Mouse (Mus musculus) CH12F3 (cell line): ENCODE data around the gene Cebpb.

Experiments
- in situ Hi-C: fragments of 300-500 bp; cut with MboI; formaldehyde crosslinking; loops from 2 replicates; pipeline ENCODE4 v1.14.3; 2020; ENCODE audit warnings: low sequenced_read_pairs

The Cebpb gene

DNA sequence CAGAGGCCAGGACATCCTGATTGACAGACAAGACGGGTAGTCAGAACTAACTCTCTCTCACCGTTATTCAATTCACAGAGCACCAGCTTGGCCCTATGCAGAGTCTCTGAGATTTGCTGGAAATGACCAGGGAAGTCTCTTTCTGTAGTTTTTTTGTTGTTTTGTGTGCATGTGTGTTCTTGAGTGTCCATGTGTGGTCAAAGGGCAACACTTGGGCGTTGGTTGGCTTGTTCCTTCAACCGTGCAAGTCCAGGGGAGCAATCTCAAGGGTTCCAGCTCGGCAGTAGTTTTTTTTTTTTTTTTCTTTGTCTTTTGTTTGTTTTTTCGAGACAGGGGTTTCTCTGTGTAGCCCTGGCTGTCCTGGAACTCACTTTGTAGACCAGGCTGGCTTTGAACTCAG lies 26.0 kb upstream of the Cebpb start:
- in situ Hi-C loops = no loop called here

GRCm38 (mm10) chr2:167665972-167666713 lies 22.6 kb upstream of the Cebpb start:
- in situ Hi-C loops = no loop called here

- in situ Hi-C loops = no loop called here
Measured at GRCm38 (mm10) chr2:167668426-167668825, 20.3 kb upstream of the Cebpb start.

- in situ Hi-C loops = no loop called here
Measured at GRCm38 (mm10) chr2:167669398-167669797, 19.3 kb upstream of the Cebpb start.

- in situ Hi-C loops = no loop called here
Measured at GRCm38 (mm10) chr2:167671101-167671633, 17.5 kb upstream of the Cebpb start.

DNA sequence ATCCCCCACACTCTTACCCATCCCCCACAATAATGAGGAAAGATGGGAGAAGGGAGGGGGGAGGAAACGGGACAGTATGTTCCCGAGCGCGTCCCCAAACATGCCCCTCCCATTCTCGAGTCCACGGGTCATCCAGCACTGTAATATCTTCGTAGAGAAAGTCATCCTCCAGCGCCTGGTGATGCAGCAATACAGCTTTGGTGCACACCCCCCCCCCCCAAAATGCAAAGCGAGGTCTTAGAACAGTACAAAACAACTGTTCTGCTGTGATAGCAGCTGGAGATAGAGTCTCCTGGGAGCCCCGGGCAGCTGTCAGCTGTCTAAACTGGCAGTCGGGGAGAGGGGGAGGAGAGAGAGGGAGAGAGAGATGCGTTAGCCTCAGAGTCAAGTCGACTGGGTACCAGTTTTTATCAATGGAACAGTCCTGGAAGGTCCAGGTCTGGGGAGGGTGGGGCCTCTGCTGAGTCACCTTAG lies 16.5 kb upstream of the Cebpb start:
- in situ Hi-C loops = no loop called here

- in situ Hi-C loops = loop anchor here (5.0 kb wide), 1 partner anchor 33 kb away; no protein-coding TSS in a partner anchor
Measured at GRCm38 (mm10) chr2:167675120-167675909, 13.4 kb upstream of the Cebpb start.

DNA sequence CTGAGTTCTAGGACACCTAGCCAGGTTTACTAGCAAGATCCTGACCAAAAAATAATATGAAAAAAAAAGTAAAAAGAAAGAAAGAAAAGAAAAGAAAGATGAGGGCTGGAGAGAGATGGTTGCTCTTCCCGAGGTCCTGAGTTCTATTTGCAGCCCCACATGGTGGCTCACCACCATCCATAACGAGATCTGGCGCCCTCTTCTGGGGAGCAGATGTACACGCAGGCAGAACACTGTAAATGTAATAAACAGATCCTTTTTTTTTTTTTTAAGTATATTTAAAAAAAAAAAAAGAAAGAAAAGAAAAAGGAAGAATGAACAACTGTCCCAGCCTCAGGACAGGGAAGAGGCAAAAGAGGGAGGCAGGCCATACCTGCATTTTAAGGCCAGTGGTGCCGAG lies 10.1 kb upstream of the Cebpb start:
- in situ Hi-C loops = loop anchor here (5.0 kb wide), 1 partner anchor 36 kb away; no protein-coding TSS in a partner anchor

DNA sequence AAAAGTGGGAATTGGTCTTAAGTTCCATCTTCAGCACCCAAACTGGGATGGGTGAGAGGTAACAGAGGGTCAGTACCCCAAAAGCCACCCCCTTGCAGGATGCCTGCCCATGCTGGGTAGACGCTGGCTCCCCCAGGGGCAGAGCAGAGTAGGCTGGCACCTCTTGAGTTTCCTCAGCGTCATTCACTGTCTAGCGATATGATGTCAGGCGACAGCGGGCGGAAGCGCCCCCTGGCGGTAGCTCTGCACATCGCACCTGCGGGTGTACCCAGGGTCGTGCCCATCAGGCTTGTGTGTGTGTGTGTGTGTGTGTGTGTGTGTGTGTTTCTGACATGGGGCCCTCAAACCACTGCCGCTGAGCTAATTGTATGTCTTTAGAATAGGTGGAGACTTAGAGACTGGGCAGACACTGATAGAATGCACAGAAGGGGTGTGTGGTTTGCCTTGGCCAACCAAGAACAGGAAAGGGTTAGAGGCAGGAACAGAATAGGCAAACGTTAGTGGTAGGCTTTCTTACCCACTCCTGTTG lies 8.7 kb upstream of the Cebpb start:
- in situ Hi-C loops = loop anchor here (5.0 kb wide), 1 partner anchor 38 kb away; no protein-coding TSS in a partner anchor

DNA sequence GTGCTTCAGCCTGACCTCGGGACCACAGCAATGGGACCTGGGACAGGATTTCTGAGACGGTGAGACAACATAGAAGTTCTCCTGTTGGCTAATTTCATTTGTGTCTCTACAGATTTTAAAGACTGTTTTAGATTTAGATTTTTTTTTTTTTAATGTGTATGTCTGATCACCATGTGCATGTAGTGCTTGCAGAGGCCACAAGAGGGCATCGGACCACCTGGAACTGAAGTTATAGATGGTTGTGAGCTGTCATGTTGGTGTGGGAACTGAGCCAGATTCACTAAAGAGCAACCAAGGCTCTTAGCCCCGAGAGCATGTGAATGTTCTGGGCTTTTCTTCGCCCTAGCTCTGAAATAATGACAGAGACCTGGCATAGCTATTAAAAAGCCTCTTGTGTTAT lies 8.1 kb upstream of the Cebpb start:
- in situ Hi-C loops = no loop called here

GRCm38 (mm10) chr2:167683721-167684120 lies 5.0 kb upstream of the Cebpb start:
- in situ Hi-C loops = no loop called here

DNA sequence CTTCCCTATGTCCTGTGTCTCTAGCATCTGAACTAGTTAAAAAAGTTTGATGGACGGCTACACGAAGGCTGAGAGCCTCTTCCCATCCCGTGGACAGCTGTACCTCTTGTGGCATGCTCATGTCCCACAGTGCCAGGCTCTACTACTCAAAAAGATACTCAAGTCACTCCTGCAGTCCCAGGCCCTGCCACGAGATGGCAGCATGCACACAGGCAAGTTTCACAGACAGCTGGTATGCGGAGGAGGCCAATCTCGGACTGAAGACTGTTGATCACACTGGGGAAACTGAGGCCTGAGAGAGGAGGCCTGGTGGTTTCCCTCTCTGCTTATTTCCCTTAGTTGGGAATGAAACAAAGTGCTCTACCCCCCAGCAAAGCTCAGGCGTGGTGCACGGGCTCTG lies 3.6 kb upstream of the Cebpb start:
- in situ Hi-C loops = loop anchor here (5.0 kb wide), 1 partner anchor 207 kb away; no protein-coding TSS in a partner anchor

DNA sequence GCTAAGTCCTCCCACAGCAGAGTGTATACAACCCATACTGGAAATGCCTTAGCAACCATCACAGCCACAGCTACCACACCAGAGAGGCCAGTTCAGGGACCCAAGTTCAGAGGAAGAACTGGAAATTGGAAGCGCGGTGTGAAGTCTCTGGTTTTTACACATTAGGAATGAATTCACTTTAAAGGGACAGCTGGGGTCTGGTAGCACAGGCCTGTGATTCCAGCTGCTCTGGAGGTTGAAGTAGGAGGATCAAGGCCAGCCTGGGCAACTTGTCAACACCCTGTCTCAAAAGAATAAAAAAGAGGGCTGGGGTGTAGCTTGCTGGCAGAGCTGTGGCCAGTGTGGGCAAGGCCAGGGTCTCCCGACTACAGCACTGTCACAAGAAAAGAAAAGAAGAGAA lies 2.9 kb upstream of the Cebpb start:
- in situ Hi-C loops = loop anchor here (5.0 kb wide), 1 partner anchor 206 kb away; no protein-coding TSS in a partner anchor

- in situ Hi-C loops = loop anchor here (5.0 kb wide), 1 partner anchor 206 kb away; no protein-coding TSS in a partner anchor
Measured at GRCm38 (mm10) chr2:167686382-167687249, 2.1 kb upstream of the Cebpb start.

- in situ Hi-C loops = loop anchor here (5.0 kb wide), 1 partner anchor 205 kb away; no protein-coding TSS in a partner anchor
Measured at GRCm38 (mm10) chr2:167687250-167687586, 1.5 kb upstream of the Cebpb start.

- in situ Hi-C loops = loop anchor here (5.0 kb wide), 1 partner anchor 205 kb away; no protein-coding TSS in a partner anchor
Measured at GRCm38 (mm10) chr2:167687651-167688101, 1.0 kb upstream of the Cebpb start.

DNA sequence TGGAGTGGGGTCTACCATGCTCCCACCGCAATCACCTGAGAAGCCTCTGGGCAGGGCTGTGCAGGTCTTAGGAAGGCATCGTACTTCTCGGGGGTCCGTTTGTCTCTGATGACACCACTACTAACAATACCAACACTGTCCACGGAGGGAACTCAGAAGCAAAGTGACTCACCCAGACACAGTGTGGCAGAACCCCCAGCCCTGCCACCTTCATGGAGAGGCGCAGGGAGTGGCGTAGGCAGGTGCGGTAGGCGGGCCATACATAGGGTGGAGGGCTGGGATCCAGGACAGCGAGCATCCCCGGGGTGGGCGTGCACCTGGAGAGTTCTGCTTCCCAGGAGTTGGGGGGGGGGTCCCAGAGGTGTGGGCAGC lies 603 bp upstream of the Cebpb start:
- in situ Hi-C loops = loop anchor here (5.0 kb wide), 1 partner anchor 204 kb away; no protein-coding TSS in a partner anchor

DNA sequence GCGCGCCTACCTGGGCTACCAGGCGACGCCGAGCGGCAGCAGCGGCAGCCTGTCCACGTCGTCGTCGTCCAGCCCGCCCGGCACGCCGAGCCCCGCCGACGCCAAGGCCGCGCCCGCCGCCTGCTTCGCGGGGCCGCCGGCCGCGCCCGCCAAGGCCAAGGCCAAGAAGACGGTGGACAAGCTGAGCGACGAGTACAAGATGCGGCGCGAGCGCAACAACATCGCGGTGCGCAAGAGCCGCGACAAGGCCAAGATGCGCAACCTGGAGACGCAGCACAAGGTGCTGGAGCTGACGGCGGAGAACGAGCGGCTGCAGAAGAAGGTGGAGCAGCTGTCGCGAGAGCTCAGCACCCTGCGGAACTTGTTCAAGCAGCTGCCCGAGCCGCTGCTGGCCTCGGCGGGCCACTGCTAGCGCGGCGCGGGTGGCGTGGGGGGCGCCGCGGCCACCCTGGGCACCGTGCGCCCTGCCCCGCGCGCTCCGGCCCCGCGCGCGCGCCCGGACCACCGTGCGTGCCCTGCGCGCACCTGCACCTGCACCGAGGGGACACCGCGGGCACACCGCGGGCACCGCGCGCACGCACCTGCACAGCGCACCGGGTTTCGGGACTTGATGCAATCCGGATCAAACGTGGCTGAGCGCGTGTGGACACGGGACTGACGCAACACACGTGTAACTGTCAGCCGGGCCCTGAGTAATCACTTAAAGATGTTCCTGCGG lies 945 bp downstream of the Cebpb start, which contains the start of gene Tmem189:
Gene Tmem189, minus strand, starts transcription at position 322 of the 718 bp plus-strand sequence.
- in situ Hi-C loops = loop anchor here (5.0 kb wide), 1 partner anchor 203 kb away; no protein-coding TSS in a partner anchor
